Mouse (Mus musculus) urinary bladder, postnatal 10 days (tissue): ENCODE measurements around the gene Umodl1.

ENCODE experiments used
- DNase-seq: peaks from one replicate; pipeline ENCODE4 v3.0.0; 2022; ENCODE audit warnings: low spot score

Gene Umodl1

GRCm38 (mm10) chr17:31000897-31001296 lies 46.5 kb downstream of the Umodl1 start:
- no peak for DNase-seq

GRCm38 (mm10) chr17:31002613-31003012 lies 48.2 kb downstream of the Umodl1 start:
- no peak for DNase-seq

- no peak for DNase-seq
Measured at GRCm38 (mm10) chr17:31005284-31005683, 50.8 kb downstream of the Umodl1 start.

GRCm38 (mm10) chr17:31007357-31007756 lies 52.9 kb downstream of the Umodl1 start:
- DNase-seq: no peak

- no peak for DNase-seq
Measured at GRCm38 (mm10) chr17:31008416-31008815, 54.0 kb downstream of the Umodl1 start.

GRCm38 (mm10) chr17:31011551-31012394 lies 57.3 kb downstream of the Umodl1 start:
- no peak for DNase-seq

GRCm38 (mm10) chr17:31018267-31018666 lies 63.8 kb downstream of the Umodl1 start:
- no peak for DNase-seq

GRCm38 (mm10) chr17:31019505-31019904 lies 65.1 kb downstream of the Umodl1 start:
- no peak for DNase-seq

GRCm38 (mm10) chr17:31020078-31020477 lies 65.6 kb downstream of the Umodl1 start:
- no peak for DNase-seq

GRCm38 (mm10) chr17:31021276-31021675 lies 66.8 kb downstream of the Umodl1 start:
- no peak for DNase-seq

- DNase-seq: no peak
Measured at GRCm38 (mm10) chr17:31024125-31024781, 69.8 kb downstream of the Umodl1 start.

GRCm38 (mm10) chr17:31024782-31025125 lies 70.3 kb downstream of the Umodl1 start:
- DNase-seq: no peak

- no peak for DNase-seq
Measured at GRCm38 (mm10) chr17:31026986-31027385, 72.5 kb downstream of the Umodl1 start.

- DNase-seq: no peak
Measured at GRCm38 (mm10) chr17:31027723-31028122, 73.3 kb downstream of the Umodl1 start.

GRCm38 (mm10) chr17:31028821-31029370 lies 74.5 kb downstream of the Umodl1 start:
- no peak for DNase-seq

- DNase-seq: no peak
Measured at GRCm38 (mm10) chr17:31029407-31029806, 75.0 kb downstream of the Umodl1 start.

GRCm38 (mm10) chr17:31032341-31032740 lies 77.9 kb downstream of the Umodl1 start:
- DNase-seq: no peak

- no peak for DNase-seq
Measured at GRCm38 (mm10) chr17:31033251-31033650, 78.8 kb downstream of the Umodl1 start.

- DNase-seq: no peak
Measured at GRCm38 (mm10) chr17:31034165-31034564, 79.7 kb downstream of the Umodl1 start.

- no peak for DNase-seq
Measured at GRCm38 (mm10) chr17:31034674-31035356, 80.4 kb downstream of the Umodl1 start.

GRCm38 (mm10) chr17:31036168-31036876 lies 81.9 kb downstream of the Umodl1 start:
- no peak for DNase-seq

- DNase-seq: no peak
Measured at GRCm38 (mm10) chr17:31037331-31037730, 82.9 kb downstream of the Umodl1 start.
